Mouse (Mus musculus) forebrain, embryonic 12.5 days (tissue): ENCODE results near the gene Mak. TPM values are rescaled to one million over a fixed set of nuclear protein-coding genes. Genes with fewer than 3 reads are reported as not detected.

ENCODE experiments used
- ATAC-seq: fragments of 200-750 bp; cut with Nextera tagmentation; 2 replicates; pipeline ENCODE4 v1.8.0; 2017; ENCODE audit warnings: moderate TSS enrichment; ENCODE audit not compliant: low FRiP score
- H3K27ac ChIP-seq: fragments of 300-500 bp; sonication (generic); 2 replicates; pipeline ENCODE4 v1.5.1; 2016; ENCODE audit warnings: mild to moderate bottlenecking
- H3K27me3 ChIP-seq: fragments of 300-500 bp; sonication (generic); 2 replicates; pipeline ENCODE4 v1.6.1; 2016; ENCODE audit warnings: mild to moderate bottlenecking
- H3K36me3 ChIP-seq: fragments of 300-500 bp; sonication (generic); replicated peaks from 2 replicates; pipeline ENCODE4 v1.6.1; 2016; ENCODE audit warnings: mild to moderate bottlenecking
- H3K4me1 ChIP-seq: fragments of 300-500 bp; sonication (generic); 2 replicates; pipeline ENCODE4 v1.6.1; 2016
- H3K4me2 ChIP-seq: fragments of 300-500 bp; sonication (generic); 2 replicates; pipeline ENCODE4 v1.6.1; 2016; ENCODE audit warnings: mild to moderate bottlenecking, moderate library complexity
- H3K4me3 ChIP-seq: fragments of 300-500 bp; sonication (generic); replicated peaks from 2 replicates; pipeline ENCODE4 v1.5.1; 2016; ENCODE audit warnings: mild to moderate bottlenecking
- H3K9ac ChIP-seq: fragments of 300-500 bp; sonication (generic); 2 replicates; pipeline ENCODE4 v1.6.1; 2016; ENCODE audit warnings: mild to moderate bottlenecking
- H3K9me3 ChIP-seq: fragments of 300-500 bp; sonication (generic); 2 replicates; pipeline ENCODE4 v1.6.1; 2016
- WGBS: fragments of 180-500 bp; shearing (Covaris S2); methylation state at CpG from one replicate; pipeline ENCODE4 v1.1.7; 2016; 5-methylcytosine and 5-hydroxymethylcytosine counted together
- polyA plus RNA-seq: library from polyadenylated mRNA; unstranded; fragments of >200 nt; fragmentation: Nextera tagmentation; extraction: Ambion mirVana; gene quantifications from 2 replicates; pipeline ENCODE4 v1.2.1, GENCODE M21; 2016

Mak gene
- 0.78 and 0.91 TPM in 2 replicates for polyA plus RNA-seq

- Histone ChIP-seq H3K4me2 (peak within 1 kb of the TSS; percentile 80), H3K4me1 (peaks cover 15% of the 10 kb centered on the region), H3K27ac (no peak within 1 kb of the TSS), H3K36me3 (no peaks in the 10 kb centered on the region), H3K4me3 (peak within 1 kb of the TSS; percentile 51), H3K27me3 (peaks cover 64% of the 10 kb centered on the region), H3K9me3 (no peaks in the 10 kb centered on the region), H3K9ac (peak within 1 kb of the TSS; percentile 45)
- WGBS: under 1% methylated on average over 37 of the region's 40 CpGs
- peak; percentile 93 for ATAC-seq
These were observed at the start of gene Mak for GRCm38 (mm10) chr13:41079421-41079780. TSS of gene Mak (minus strand) at chr13:41079706.

GRCm38 (mm10) chr13:41129061-41129460, 49.6 kb upstream of the Mak start:
- Histone ChIP-seq H3K4me2 (no peak overlapping the region), H3K9me3 (no peaks in the 10 kb centered on the region), H3K9ac (no peak overlapping the region), H3K27me3 (no peaks in the 10 kb centered on the region), H3K36me3 (no peaks in the 10 kb centered on the region), H3K4me3 (no peak overlapping the region), H3K27ac (no peak overlapping the region), H3K4me1 (no peaks in the 10 kb centered on the region)
- ATAC-seq: no peak
- 90% methylated on average over 8 of the region's 8 CpGs for WGBS

- Histone ChIP-seq H3K4me3 (no peak overlapping the region), H3K4me1 (no peaks in the 10 kb centered on the region), H3K36me3 (no peaks in the 10 kb centered on the region), H3K9me3 (no peaks in the 10 kb centered on the region), H3K4me2 (no peak overlapping the region), H3K27me3 (no peaks in the 10 kb centered on the region), H3K27ac (no peak overlapping the region), H3K9ac (no peak overlapping the region)
- no peak for ATAC-seq
- 86% methylated on average over 8 of the region's 8 CpGs for WGBS
These were observed 48.8 kb upstream of the Mak start for GRCm38 (mm10) chr13:41128326-41128725.

- no peak overlapping the region for H3K9ac ChIP-seq
- H3K4me2 ChIP-seq: no peak overlapping the region
- H3K36me3 ChIP-seq: no peaks in the 10 kb centered on the region
- 0 out of 2 replicates have a peak overlapping the region, but pooled peaks have one; percentile 44 for H3K27ac ChIP-seq
- ATAC-seq: no peak
- no peaks in the 10 kb centered on the region for H3K27me3 ChIP-seq
- peaks cover 7% of the 10 kb centered on the region; the same call in 1 of the 2 replicates for H3K4me1 ChIP-seq
- WGBS: 62% methylated on average over 6 of the region's 6 CpGs
- no peak overlapping the region for H3K4me3 ChIP-seq
- no peaks in the 10 kb centered on the region for H3K9me3 ChIP-seq
These were observed 44.2 kb upstream of the Mak start for GRCm38 (mm10) chr13:41123666-41124225.

GRCm38 (mm10) chr13:41119152-41119945, 39.8 kb upstream of the Mak start:
- Histone ChIP-seq H3K4me2 (no peak overlapping the region), H3K27ac (no peak overlapping the region), H3K9ac (no peak overlapping the region), H3K4me3 (no peak overlapping the region), H3K4me1 (peaks cover 7% of the 10 kb centered on the region; the same call in 1 of the 2 replicates), H3K27me3 (peaks cover 4% of the 10 kb centered on the region), H3K36me3 (no peaks in the 10 kb centered on the region), H3K9me3 (no peaks in the 10 kb centered on the region)
- WGBS: 37% methylated on average over 9 of the region's 9 CpGs
- ATAC-seq: no peak

GRCm38 (mm10) chr13:41113940-41114339, 34.4 kb upstream of the Mak start, which contains the start of gene Sycp2l:
TSS of gene Sycp2l (plus strand) at chr13:41114307.
- Histone ChIP-seq H3K9ac (no peak within 1 kb of the TSS), H3K4me3 (peak within 1 kb of the TSS; percentile 1; the same call in 1 of the 2 replicates), H3K4me2 (peak within 1 kb of the TSS; percentile 37), H3K27me3 (peaks cover 19% of the 10 kb centered on the region), H3K9me3 (no peaks in the 10 kb centered on the region), H3K36me3 (no peaks in the 10 kb centered on the region), H3K4me1 (0 out of 2 replicates have a peak, but pooled peaks cover 2% of the 10 kb centered on the region), H3K27ac (no peak within 1 kb of the TSS)
- ATAC-seq: no peak
- 33% methylated on average over 14 of the region's 14 CpGs for WGBS

- ATAC-seq: no peak
- H3K4me2 ChIP-seq: no peak within 1 kb of the TSS
- peaks cover 19% of the 10 kb centered on the region for H3K27me3 ChIP-seq
- 75% methylated on average over 3 of the region's 3 CpGs for WGBS
- no peaks in the 10 kb centered on the region for H3K4me1 ChIP-seq
- H3K36me3 ChIP-seq: no peaks in the 10 kb centered on the region
- H3K4me3 ChIP-seq: no peak within 1 kb of the TSS
- no peaks in the 10 kb centered on the region for H3K9me3 ChIP-seq
- H3K9ac ChIP-seq: no peak within 1 kb of the TSS
- no peak within 1 kb of the TSS for H3K27ac ChIP-seq
These were observed 31.4 kb upstream of the Mak start, which contains the start of gene Gcm2 for GRCm38 (mm10) chr13:41110935-41111334. TSS of gene Gcm2 (minus strand) at chr13:41111035.

- ATAC-seq: no peak
- H3K4me2 ChIP-seq: no peak overlapping the region
- peaks cover 4% of the 10 kb centered on the region; the same call in 1 of the 2 replicates for H3K27me3 ChIP-seq
- no peak overlapping the region for H3K9ac ChIP-seq
- 94% methylated on average over 13 of the region's 13 CpGs for WGBS
- H3K4me1 ChIP-seq: no peaks in the 10 kb centered on the region
- no peak overlapping the region for H3K27ac ChIP-seq
- no peaks in the 10 kb centered on the region for H3K9me3 ChIP-seq
- no peak overlapping the region for H3K4me3 ChIP-seq
- no peaks in the 10 kb centered on the region for H3K36me3 ChIP-seq
These were observed 26.0 kb upstream of the Mak start for GRCm38 (mm10) chr13:41105541-41105940.

GRCm38 (mm10) chr13:41103841-41104525, 24.5 kb upstream of the Mak start:
- WGBS: 79% methylated on average over 12 of the region's 12 CpGs

GRCm38 (mm10) chr13:41100031-41100430, 20.5 kb upstream of the Mak start:
- Histone ChIP-seq H3K27ac (no peak overlapping the region), H3K4me1 (no peaks in the 10 kb centered on the region), H3K9me3 (no peaks in the 10 kb centered on the region), H3K4me3 (no peak overlapping the region), H3K36me3 (no peaks in the 10 kb centered on the region), H3K27me3 (no peaks in the 10 kb centered on the region), H3K4me2 (no peak overlapping the region), H3K9ac (no peak overlapping the region)
- 91% methylated on average over 2 of the region's 2 CpGs for WGBS
- ATAC-seq: no peak

More at GRCm38 (mm10) chr13:41103841-41104525, 24.5 kb upstream of the Mak start:
- no peak overlapping the region for H3K4me3 ChIP-seq
- no peaks in the 10 kb centered on the region for H3K9me3 ChIP-seq
- H3K27ac ChIP-seq: no peak overlapping the region
- H3K9ac ChIP-seq: no peak overlapping the region
- H3K4me1 ChIP-seq: no peaks in the 10 kb centered on the region
- no peak overlapping the region for H3K4me2 ChIP-seq
- H3K36me3 ChIP-seq: no peaks in the 10 kb centered on the region
- H3K27me3 ChIP-seq: no peaks in the 10 kb centered on the region
- no peak for ATAC-seq

GRCm38 (mm10) chr13:41098325-41098724, 18.8 kb upstream of the Mak start:
- H3K4me1 ChIP-seq: 0 out of 2 replicates have a peak, but pooled peaks cover 3% of the 10 kb centered on the region
- no peak for ATAC-seq
- 87% methylated on average over 15 of the region's 15 CpGs for WGBS
- H3K27me3 ChIP-seq: no peaks in the 10 kb centered on the region
- H3K9me3 ChIP-seq: no peaks in the 10 kb centered on the region
- H3K36me3 ChIP-seq: no peaks in the 10 kb centered on the region
- no peak overlapping the region for H3K9ac ChIP-seq
- no peak overlapping the region for H3K4me3 ChIP-seq
- no peak overlapping the region for H3K27ac ChIP-seq
- H3K4me2 ChIP-seq: no peak overlapping the region

- WGBS: 87% methylated on average over 16 of the region's 16 CpGs
- Histone ChIP-seq H3K4me3 (no peak overlapping the region), H3K36me3 (no peaks in the 10 kb centered on the region), H3K27me3 (no peaks in the 10 kb centered on the region), H3K9ac (no peak overlapping the region), H3K9me3 (no peaks in the 10 kb centered on the region), H3K4me2 (no peak overlapping the region), H3K4me1 (0 out of 2 replicates have a peak, but pooled peaks cover 3% of the 10 kb centered on the region), H3K27ac (no peak overlapping the region)
- no peak for ATAC-seq
These were observed 18.0 kb upstream of the Mak start for GRCm38 (mm10) chr13:41097324-41098058.
